Mouse (Mus musculus): ENCODE data around the gene Gm49450. TPM values are rescaled to one million over a fixed set of nuclear protein-coding genes. Genes with fewer than 3 reads are reported as not detected.
A peak's percentile ranks its signal among the peaks of the same experiment; 100 is the strongest.
"Not testable (repeated sequence)": the region's sequence is repeated elsewhere in the genome, so short reads cannot be mapped to it uniquely, and the experiment has no call there.

Gene Gm49450
- polyA plus RNA-seq, 1 experiment from 2014 or later: not detected

DNA sequence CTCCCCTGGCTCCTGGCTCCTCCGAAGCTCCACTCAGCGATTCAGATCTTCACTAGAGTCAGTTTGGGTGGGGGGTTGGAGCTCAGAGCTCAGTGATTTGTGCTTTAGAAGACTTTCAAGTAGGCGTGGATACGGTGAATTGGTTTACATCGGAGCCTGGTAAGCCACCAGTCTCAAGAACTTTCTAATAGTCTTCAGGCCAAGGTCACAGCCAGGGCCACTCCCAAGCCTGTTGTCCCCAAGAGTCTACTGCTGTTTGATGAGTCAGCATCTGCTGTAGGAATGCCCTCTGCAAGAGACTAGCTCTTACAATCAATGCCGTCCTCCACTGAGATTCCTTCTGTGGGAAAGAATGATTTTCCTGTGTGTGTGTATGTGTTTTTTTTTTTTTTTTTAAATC is 28.7 kb upstream of the Gm49450 start:
- peaks cover 61% of the 10 kb centered on the region for H3K4me1 ChIP-seq

DNA sequence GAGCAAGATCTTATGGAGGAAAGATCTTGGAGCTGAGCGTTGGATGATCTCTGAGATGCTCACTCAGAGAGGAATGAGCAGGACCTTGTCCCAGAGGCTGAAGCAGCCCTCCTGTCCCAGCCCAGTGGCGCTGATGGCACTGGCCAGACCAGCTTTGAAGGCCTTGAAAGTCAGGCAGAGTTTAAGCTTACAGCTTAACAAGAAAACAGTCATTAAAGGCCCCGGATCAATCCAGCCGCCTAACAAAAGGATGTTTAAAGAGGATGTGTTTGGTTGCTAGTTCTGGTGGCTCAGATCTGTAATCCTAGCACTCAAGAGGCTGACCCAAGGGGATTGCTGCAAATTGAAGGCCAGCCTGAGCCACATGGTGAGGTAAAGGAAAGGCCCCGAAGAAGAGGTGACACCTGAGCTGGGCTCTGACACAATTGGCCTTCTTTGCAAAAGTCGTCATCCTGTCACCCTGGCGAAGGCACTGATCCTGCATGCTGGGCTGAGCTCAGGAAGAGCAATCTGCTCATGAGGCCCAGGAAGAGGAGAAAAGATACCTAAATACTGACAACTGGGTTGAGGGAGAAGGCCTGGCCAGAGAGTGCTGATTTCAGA is 26.8 kb upstream of the Gm49450 start:
- peaks cover 57% of the 10 kb centered on the region for H3K4me1 ChIP-seq
- H3K27ac ChIP-seq: peak overlapping the region; percentile 69
- H3K9me3 ChIP-seq (replicated peaks): no peaks in the 10 kb centered on the region
- H3K4me2 ChIP-seq (replicated peaks): no peak overlapping the region
- ATAC-seq (ENCODE audit: low FRiP score): no peak
- H3K36me3 ChIP-seq: no peaks in the 10 kb centered on the region
- no peaks in the 10 kb centered on the region for H3K27me3 ChIP-seq
- H3K9ac ChIP-seq: no peak overlapping the region
- no peak overlapping the region for H3K4me3 ChIP-seq
- 54% methylated on average over 7 of the region's 7 CpGs for WGBS

More for the DNA sequence above, 28.7 kb upstream of the Gm49450 start:
- H3K9ac ChIP-seq: no peak overlapping the region
- no peak for ATAC-seq (ENCODE audit: low FRiP score)
- 60% methylated on average over 6 of the region's 6 CpGs for WGBS
- no peak overlapping the region for H3K4me2 ChIP-seq (replicated peaks)
- no peaks in the 10 kb centered on the region for H3K36me3 ChIP-seq
- no peak overlapping the region for H3K4me3 ChIP-seq
- no peaks in the 10 kb centered on the region for H3K9me3 ChIP-seq (replicated peaks)
- H3K27me3 ChIP-seq: no peaks in the 10 kb centered on the region
- peak overlapping the region; percentile 48; the same call in 1 of the 2 replicates for H3K27ac ChIP-seq

DNA sequence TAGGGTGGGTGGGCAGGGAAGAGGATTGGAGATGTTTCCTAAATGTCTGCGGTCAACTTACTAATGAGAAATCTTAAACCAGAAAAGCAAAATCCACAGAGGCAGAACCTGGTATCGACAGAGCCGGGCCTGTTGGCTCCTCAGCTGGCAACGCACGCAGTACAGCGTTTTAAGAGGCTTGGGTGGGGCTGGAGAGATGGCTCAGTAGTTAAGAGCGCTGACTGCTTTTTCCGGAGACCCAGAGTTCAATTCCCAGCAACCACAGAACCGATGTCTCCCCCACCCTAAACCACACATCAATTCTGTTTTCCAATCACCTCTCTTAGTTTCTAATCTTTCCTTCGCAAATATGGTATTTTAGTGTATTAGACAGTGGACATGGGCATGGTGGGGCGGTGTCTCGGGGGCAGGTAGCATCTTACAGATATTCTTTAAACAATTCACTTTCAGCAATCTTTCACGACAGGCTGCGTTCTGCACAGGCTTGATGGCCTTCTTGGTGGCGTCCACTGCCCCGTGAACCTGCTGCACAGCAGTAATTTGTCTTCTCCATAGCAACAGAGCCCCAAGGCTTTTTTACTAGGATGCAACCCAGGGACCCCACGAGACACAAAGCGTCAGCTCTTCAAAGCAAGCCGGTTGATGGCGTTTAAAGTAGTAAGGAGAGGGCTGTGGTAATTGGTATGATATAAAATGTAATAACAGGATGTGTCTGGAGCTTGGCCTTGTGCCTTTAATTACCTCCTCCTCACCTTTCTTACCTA is 25.2 kb upstream of the Gm49450 start:
- Histone ChIP-seq H3K36me3 (no peaks in the 10 kb centered on the region), H3K4me2 (replicated peaks) (peak overlapping the region; percentile 41), H3K27me3 (no peaks in the 10 kb centered on the region), H3K9me3 (replicated peaks) (no peaks in the 10 kb centered on the region), H3K9ac (peak overlapping the region; percentile 43), H3K4me1 (peaks cover 54% of the 10 kb centered on the region), H3K4me3 (peak overlapping the region; percentile 5; the same call in 1 of the 2 replicates), H3K27ac (peak overlapping the region; percentile 93)
- no peak for ATAC-seq (ENCODE audit: low FRiP score)
- 60% methylated on average over 20 of the region's 20 CpGs for WGBS

DNA sequence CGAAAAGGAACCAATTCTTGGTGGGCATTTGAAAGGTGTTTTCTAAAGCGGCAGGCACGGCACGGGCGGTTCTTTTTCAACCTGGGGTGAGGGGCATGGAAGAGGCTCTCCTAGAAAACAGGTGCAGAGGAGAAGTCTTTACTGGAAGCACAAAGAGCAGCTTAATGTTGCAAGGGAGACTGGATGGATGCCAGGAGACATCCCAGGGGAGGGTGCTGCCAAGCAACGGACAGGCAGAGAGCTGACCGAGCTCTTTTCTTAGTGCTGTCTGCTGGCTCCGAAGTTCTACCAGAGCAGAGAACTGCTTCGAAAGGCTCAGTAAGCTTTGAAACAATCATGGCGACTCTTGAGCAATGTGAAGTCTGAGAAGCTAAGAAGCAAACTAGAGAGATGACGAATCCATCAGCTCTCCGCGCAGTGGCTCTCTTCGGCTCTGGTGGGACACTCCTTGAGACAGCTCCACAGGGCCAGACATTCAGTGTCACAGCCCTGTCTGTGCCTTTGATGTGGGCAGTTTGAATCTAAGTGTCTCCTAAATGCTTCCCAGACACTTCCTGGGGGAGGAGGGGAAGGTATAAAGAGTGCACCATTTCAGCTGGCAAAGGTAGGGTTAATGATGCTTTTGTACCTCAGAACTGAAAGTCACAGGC is 24.5 kb upstream of the Gm49450 start:
- peak overlapping the region; percentile 93 for H3K27ac ChIP-seq
- H3K36me3 ChIP-seq: no peaks in the 10 kb centered on the region
- peak overlapping the region; percentile 40 for H3K9ac ChIP-seq
- no peaks in the 10 kb centered on the region for H3K27me3 ChIP-seq
- no peaks in the 10 kb centered on the region for H3K9me3 ChIP-seq (replicated peaks)
- H3K4me2 ChIP-seq (replicated peaks): peak overlapping the region; percentile 41
- 39% methylated on average over 14 of the region's 14 CpGs for WGBS
- peaks cover 56% of the 10 kb centered on the region for H3K4me1 ChIP-seq
- peak; percentile 80 for ATAC-seq (ENCODE audit: low FRiP score)
- peak overlapping the region; percentile 5; the same call in 1 of the 2 replicates for H3K4me3 ChIP-seq

DNA sequence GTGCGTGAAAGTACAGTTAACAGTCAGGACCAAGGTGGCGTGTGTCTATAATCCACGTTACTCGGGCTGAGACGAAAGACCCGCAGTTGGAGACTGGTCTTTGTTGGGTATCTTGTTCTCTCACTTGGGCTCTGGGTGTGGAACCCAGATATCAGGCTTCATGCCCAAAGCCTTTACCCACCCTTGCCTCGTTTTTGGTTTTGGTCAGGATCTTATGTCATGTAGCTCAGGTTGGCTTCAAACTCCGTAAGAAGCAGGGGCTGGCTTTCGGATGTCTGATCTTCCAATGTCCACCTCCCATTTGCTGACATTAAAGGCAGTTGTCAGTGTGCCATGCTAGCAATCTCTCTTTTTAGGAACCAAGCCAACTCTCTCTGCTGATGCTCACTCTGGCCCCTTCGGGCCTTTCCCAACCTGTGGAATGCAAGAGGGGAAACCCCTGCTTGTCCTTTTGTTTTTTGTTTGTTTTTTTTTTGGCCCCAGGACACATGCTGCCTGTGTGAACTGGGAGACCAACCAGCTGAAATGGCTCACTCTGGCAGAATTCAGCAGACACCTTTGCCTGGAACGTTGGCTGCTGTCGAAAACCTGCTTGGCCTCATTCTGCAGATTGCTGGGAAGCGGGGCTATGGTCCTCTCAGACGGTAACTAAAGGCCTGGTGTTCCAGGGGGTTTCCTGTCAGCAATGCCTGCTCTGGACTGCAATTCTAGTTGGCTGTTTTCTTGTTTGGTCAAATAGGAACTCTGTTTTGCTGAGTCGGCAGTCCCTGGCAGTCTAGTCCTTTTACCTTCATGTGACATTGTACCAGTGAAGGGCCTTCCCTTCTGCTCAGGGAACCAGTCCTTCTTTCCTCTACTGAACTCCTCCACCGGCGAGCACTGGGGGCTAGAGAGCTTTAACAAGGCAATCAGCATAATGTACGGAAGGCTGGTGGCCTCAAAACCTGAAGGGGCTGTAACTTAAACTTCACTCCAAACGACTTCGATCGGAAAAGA is 23.7 kb upstream of the Gm49450 start:
- Histone ChIP-seq H3K4me3 (no peak overlapping the region), H3K4me2 (replicated peaks) (peak overlapping the region; percentile 41)
- no peak for ATAC-seq (ENCODE audit: low FRiP score)

DNA sequence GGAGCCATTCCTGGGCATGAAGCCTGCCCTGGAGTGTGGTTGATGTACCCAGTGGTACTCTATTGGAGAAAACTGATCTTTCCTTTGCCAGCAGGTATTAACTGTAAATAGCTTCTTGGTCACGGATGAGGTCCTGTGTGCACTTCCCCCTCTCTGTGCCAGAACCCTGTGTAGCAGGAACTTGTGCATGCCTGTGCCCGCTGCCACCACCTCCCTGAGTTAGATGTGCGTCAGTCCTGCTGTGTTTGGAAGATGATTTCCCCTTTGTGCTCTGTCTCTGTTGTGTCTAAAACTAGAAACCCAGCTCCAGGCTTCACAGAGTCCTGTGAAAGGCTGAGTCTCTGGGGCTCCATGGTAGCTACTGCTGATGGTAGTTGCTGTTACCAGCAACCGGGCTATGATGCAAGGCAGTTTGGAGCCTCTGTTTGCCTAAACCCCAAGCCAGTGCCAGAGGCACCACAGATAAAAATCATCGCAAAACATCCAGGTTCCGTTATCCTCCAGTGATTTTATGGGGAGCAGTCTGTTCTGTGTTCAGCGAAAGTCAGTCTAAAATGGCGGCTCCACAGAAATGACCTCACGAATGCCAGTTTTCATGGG is 19.8 kb upstream of the Gm49450 start:
- Histone ChIP-seq H3K27ac (peak overlapping the region; percentile 99), H3K9ac (no peak overlapping the region; the same call in 1 of the 2 replicates), H3K4me2 (replicated peaks) (no peak overlapping the region), H3K9me3 (replicated peaks) (no peaks in the 10 kb centered on the region), H3K27me3 (no peaks in the 10 kb centered on the region), H3K36me3 (no peaks in the 10 kb centered on the region), H3K4me3 (no peak overlapping the region), H3K4me1 (peaks cover 63% of the 10 kb centered on the region)
- WGBS: 83% methylated on average over 9 of the region's 9 CpGs
- ATAC-seq (ENCODE audit: low FRiP score): no peak

More for the DNA sequence above, 23.7 kb upstream of the Gm49450 start:
- H3K36me3 ChIP-seq: no peaks in the 10 kb centered on the region
- peak overlapping the region; percentile 93 for H3K27ac ChIP-seq
- no peaks in the 10 kb centered on the region for H3K9me3 ChIP-seq (replicated peaks)
- H3K9ac ChIP-seq: peak overlapping the region; percentile 32; the same call in 1 of the 2 replicates
- no peaks in the 10 kb centered on the region for H3K27me3 ChIP-seq
- peaks cover 51% of the 10 kb centered on the region for H3K4me1 ChIP-seq
- WGBS: 67% methylated on average over 21 of the region's 21 CpGs

DNA sequence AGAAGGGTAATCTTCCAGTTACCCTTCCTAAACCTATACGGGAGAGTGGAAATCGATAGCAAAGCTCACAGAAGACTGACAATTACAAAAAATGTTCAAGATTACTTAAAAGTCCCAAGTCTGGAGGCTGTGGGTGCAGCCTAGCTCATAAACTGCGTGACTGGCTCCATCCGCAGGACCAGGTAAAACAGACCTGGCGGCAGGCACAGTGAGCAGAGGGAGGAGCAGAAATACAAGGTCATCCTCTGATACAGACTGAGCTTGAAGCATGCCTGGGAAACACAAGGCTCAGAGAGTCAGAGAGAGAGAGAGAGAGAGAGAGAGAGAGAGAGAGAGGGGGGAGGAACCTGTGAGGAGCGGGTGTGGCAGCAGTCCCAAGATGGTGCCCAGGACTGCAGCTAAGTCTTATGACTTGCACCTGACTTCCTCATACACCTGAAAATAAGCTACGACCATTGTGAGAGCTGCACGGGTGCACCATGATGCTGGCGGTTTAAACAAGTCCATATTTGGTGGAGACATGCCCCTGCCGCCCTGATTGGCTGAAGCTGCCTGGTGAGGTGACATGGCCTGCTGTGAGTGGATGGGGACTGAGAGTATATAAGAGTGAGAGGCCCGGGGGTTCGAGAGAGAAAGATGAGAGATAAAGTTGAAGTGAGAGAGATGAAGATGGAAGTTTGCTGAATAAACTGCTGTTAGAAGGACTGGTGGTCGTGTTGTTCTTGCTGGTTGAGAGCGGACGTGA is 18.4 kb upstream of the Gm49450 start:
- H3K27me3 ChIP-seq; H3K9me3 ChIP-seq (replicated peaks); H3K36me3 ChIP-seq: not testable (repeated sequence)
- ATAC-seq (ENCODE audit: low FRiP score): 0 out of 2 replicates have a peak, but pooled peaks have one; percentile 26
- Histone ChIP-seq H3K9ac (peak overlapping the region; percentile 52), H3K4me3 (peak overlapping the region; percentile 14), H3K27ac (peak overlapping the region; percentile 99), H3K4me1 (peaks cover 54% of the 10 kb centered on the region), H3K4me2 (replicated peaks) (peak overlapping the region; percentile 50)
- 60% methylated on average over 15 of the region's 15 CpGs for WGBS

DNA sequence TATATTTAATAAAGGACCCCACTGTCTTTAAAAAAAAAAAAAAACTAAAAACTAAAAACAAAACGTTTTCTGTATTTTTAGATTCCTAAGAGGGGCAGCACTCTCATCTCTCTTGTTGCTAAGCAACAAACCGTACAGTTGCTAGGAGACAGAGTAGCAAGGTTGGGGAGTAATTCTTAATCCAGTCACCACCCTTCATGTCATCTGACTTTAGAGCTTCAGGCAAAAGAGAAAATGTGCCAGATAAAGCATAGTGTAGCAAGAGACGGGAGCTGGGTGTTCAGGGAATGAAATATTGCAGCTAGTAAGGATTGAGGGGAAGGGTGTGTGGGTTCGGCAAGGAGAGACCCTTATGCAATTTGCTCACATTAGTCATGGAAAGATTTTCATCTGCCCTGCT is 17.8 kb upstream of the Gm49450 start:
- ATAC-seq (ENCODE audit: low FRiP score): peak; percentile 28; the same call in 1 of the 2 replicates
- no peak overlapping the region for H3K4me3 ChIP-seq

DNA sequence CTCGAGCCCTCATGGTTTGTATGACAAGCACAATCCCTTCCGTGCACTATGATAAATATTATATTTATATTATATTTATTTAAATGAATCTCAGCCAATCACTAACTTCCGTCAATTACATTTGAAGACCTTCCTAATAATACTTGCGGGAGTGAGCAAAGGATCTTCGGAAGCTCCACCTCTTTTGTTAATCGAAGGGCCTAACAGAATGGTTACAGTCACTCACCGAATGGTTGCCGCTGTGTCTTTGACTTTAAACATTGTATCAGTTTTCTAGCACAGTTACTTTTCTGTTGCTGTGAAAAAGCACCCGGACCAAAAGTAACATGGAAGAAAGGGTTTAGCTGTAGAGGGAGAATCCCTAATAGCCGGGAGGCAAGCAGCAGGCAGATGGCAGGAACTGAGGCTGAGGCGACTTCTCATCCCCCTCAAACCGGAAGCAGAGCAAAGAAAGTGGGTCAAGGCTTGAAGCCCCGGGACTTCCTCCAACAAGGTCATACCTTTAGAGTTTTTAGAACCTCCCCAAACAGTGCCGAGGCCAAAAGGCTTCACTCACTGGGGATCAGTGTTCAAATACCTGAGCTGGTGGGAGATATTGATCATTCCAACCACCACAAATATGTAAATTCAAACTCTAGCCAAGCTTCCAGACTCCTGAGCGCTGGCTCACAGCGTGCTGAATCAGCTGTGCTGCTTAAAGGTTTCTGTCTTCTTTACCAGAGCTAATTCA is 16.2 kb upstream of the Gm49450 start:
- Histone ChIP-seq H3K27me3 (no peaks in the 10 kb centered on the region), H3K4me3 (peak overlapping the region; percentile 13; the same call in 1 of the 2 replicates), H3K4me1 (peaks cover 54% of the 10 kb centered on the region), H3K9ac (peak overlapping the region; percentile 56; the same call in 1 of the 2 replicates), H3K36me3 (no peaks in the 10 kb centered on the region), H3K27ac (peak overlapping the region; percentile 99), H3K4me2 (replicated peaks) (peak overlapping the region; percentile 46), H3K9me3 (replicated peaks) (no peaks in the 10 kb centered on the region)
- no peak for ATAC-seq (ENCODE audit: low FRiP score)
- WGBS: 6% methylated on average over 16 of the region's 16 CpGs

More for the DNA sequence above, 17.8 kb upstream of the Gm49450 start:
- H3K4me1 ChIP-seq: peaks cover 50% of the 10 kb centered on the region
- peak overlapping the region; percentile 50 for H3K4me2 ChIP-seq (replicated peaks)
- no peaks in the 10 kb centered on the region for H3K36me3 ChIP-seq
- H3K27ac ChIP-seq: peak overlapping the region; percentile 99
- H3K27me3 ChIP-seq: no peaks in the 10 kb centered on the region
- WGBS: 19% methylated on average over 4 of the region's 4 CpGs
- H3K9ac ChIP-seq: peak overlapping the region; percentile 52
- H3K9me3 ChIP-seq (replicated peaks): no peaks in the 10 kb centered on the region

DNA sequence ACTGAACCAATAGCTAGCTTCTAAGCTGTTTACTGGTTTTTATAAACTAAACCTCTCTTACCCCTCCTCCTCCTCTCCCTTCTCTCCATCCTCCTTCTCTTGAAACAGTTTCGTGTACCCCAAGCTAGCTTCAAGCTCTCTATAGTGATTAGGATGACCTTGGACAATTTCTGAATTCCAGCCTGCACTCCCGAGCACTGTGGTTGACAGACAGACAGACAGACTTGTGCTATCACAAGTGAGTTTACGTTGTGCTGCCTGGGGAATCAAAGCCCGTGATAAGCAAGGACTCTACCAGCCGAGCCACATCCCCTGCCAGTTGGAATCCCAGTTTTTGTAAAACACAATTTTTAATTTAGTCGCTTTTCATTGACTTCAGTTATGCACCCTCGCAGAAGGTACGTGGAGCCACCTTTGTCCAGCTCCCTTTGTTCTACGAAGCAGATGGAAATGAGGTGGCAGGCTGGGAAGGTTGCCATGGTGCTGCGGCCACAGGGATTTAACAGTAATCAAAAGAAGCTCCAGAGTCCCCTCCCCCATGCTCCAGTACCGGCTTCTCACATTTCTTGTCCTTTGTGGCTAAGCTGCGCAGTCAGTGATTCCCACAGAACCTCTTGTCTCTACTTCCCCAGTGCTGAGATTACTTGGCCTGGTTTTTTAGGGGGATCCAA is 15.5 kb upstream of the Gm49450 start:
- peak overlapping the region; percentile 64 for H3K9ac ChIP-seq
- H3K4me2 ChIP-seq (replicated peaks): peak overlapping the region; percentile 46
- H3K9me3 ChIP-seq (replicated peaks): no peaks in the 10 kb centered on the region; the same call in 1 of the 2 replicates
- H3K36me3 ChIP-seq: no peaks in the 10 kb centered on the region
- WGBS: 4% methylated on average over 12 of the region's 12 CpGs
- peaks cover 54% of the 10 kb centered on the region for H3K4me1 ChIP-seq
- H3K4me3 ChIP-seq: 0 out of 2 replicates have a peak overlapping the region, but pooled peaks have one; percentile 1
- H3K27ac ChIP-seq: peak overlapping the region; percentile 99
- no peaks in the 10 kb centered on the region for H3K27me3 ChIP-seq
- ATAC-seq (ENCODE audit: low FRiP score): peak; percentile 89
